Mouse (Mus musculus) lung, postnatal 0 days (tissue): ENCODE measurements around the gene Rpl9.

ENCODE experiments used
- CTCF ChIP-seq: IDR thresholded peaks from 2 replicates; pipeline ENCODE4 v1.5.1; 2016; ENCODE audit warnings: antibody characterized with exemption, mild to moderate bottlenecking
- EP300 ChIP-seq: IDR thresholded peaks from 2 replicates; pipeline ENCODE4 v1.6.1; 2016; ENCODE audit warnings: antibody characterized with exemption, mild to moderate bottlenecking, control low read depth

DNA sequence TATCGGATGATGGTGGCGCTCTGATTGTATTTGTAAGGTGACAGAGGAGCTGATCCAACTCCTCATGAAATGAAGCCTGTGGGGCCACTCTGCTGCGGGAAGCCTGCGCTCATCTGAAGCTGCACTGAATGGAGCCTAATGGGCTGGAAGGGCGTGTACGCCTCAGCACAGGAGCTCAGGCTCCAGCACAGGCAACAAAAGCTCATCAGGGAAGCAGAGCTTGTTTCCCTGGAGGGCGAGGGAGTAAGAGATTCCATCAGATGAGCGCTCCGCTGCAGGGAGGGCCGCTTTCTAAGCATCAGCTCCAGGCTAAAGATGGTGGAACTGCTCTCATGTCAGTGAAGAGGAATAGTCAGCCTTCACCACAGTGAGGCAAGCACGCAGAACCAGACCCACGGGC is 16.7 kb upstream of the Rpl9 start:
- TF ChIP-seq EP300 (no peak), CTCF (no peak)
